Mouse (Mus musculus): ENCODE measurements around the gene Thrb. TPM values are rescaled to one million over a fixed set of nuclear protein-coding genes. Genes with fewer than 3 reads are reported as not detected.

Gene Thrb
- polyA plus RNA-seq, 1 experiment from 2014 or later = 5.3 TPM

DNA sequence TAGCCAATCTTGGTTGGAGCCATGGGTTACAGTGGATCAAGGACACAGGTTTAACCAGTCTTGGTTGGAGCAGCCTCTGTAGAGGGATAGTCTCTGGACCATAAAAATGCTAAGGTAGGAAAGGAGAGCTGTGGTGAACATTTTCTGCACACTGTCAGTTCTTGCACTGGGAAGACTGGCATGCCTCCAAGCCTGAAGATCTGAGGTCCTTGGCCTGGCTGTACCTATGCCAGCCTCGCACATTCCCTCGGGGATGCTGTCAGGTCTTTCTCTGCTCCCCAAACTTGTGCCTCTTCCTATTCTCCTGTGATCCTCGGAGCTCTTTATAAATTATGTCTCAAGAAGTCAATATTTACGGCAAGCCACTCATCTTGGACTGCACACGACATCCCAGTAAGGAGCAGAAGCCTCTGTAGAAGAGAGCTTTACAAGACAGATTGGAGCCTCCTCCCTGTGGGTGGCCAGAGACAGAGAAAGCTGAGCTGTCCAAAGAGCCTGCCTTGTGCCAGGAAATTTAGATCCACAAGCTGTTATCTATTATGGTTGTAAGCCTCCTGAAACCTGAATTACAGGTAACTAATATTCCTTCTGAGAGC is 199.8 kb downstream of the Thrb start:
- Histone ChIP-seq H3K27me3 (replicated peaks) (no peaks in the 10 kb centered on the region), H3K4me3 (replicated peaks) (no peak overlapping the region), H3K27ac (no peak overlapping the region), H3K4me1 (replicated peaks) (no peaks in the 10 kb centered on the region), H3K9ac (no peak overlapping the region), H3K9me3 (no peaks in the 10 kb centered on the region), H3K4me2 (replicated peaks) (no peak overlapping the region), H3K36me3 (no peaks in the 10 kb centered on the region)
- WGBS = 48% methylated on average over 5 of the region's 5 CpGs
- ATAC-seq = no peak

DNA sequence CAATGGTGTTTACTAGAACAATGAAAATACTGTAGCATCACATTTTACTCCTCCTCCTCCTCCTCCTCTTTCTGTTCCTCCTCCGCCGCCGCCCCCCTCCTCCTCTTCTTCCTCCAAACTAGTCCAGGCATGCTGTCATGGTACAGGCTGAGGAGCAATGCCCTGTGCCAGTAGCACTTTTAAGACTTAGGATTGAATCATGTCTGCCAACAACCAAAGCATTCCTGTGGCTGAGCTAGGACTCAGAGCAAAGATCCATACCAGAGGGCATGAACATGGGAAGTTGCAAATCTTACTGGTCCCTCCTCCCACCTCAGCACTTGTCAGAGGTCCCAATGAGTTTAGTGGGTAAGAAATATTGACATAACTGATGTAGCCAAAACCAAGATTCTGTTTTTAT is 202.6 kb downstream of the Thrb start:
- Histone ChIP-seq H3K27ac (no peak overlapping the region), H3K4me1 (replicated peaks) (no peaks in the 10 kb centered on the region), H3K4me2 (replicated peaks) (no peak overlapping the region), H3K27me3 (replicated peaks) (no peaks in the 10 kb centered on the region), H3K9ac (no peak overlapping the region), H3K4me3 (replicated peaks) (no peak overlapping the region), H3K9me3 (no peaks in the 10 kb centered on the region), H3K36me3 (no peaks in the 10 kb centered on the region)
- ATAC-seq = no peak
- WGBS = 94% methylated on average over 3 of the region's 3 CpGs

DNA sequence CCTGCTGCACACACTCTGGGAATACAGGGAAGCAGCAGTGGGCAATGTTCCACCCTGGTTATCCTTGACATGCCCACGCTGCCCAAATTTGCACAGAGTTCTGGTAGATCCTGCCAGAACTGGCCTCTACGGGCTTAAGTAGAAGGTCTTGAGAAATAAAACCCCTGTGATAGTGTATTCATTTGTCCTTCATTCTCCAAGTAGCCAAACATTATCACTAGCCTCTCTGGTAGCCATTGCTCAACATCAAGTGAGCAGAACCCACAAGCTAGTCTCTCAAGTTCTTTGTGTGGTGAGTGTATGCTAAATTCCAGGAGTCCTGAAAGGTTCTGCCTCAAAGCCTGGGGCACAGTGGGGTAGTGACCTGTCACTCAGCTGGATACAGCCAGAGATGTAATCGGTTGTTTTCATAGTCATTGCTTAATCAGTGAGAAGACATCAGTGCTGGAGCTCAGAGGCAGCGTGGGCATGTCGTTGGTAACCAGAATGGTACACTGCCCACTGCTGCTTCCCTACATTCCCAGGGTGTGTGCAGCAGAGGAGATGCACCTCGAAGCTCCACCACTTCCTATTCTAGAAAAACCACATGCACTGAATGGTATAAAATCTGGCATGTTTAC is 203.8 kb downstream of the Thrb start:
- ATAC-seq = no peak
- H3K27me3 ChIP-seq (replicated peaks) = no peaks in the 10 kb centered on the region
- no peak overlapping the region for H3K4me2 ChIP-seq (replicated peaks)
- no peak overlapping the region for H3K4me3 ChIP-seq (replicated peaks)
- 73% methylated on average over 6 of the region's 6 CpGs for WGBS
- no peak overlapping the region for H3K9ac ChIP-seq
- no peaks in the 10 kb centered on the region for H3K9me3 ChIP-seq
- no peaks in the 10 kb centered on the region for H3K4me1 ChIP-seq (replicated peaks)
- H3K27ac ChIP-seq = no peak overlapping the region
- H3K36me3 ChIP-seq = no peaks in the 10 kb centered on the region

DNA sequence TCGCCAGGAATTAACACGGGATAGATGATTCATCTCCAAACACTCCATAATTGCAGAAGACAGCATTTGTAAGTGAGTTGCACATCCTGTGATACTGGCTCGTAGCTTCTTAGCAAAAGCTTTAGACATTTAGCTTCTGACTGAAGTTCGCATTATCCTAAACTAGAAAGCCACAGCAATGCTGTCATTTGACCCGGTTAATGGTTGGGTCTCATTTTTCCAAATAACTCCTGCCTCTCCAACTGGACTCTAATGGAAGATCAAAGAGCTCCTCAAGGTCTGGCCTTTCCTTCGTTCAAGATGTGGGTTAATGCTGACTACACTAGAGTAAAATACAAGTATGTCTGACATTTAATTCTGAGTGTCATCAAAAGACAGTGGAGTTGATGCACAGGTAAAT is 208.3 kb downstream of the Thrb start:
- H3K27ac ChIP-seq = no peak overlapping the region
- no peak overlapping the region for H3K9ac ChIP-seq
- 79% methylated on average over 6 of the region's 6 CpGs for WGBS
- no peak overlapping the region for H3K4me3 ChIP-seq (replicated peaks)
- no peaks in the 10 kb centered on the region for H3K36me3 ChIP-seq
- H3K4me1 ChIP-seq (replicated peaks) = no peaks in the 10 kb centered on the region
- H3K4me2 ChIP-seq (replicated peaks) = no peak overlapping the region
- no peak for ATAC-seq
- no peaks in the 10 kb centered on the region for H3K27me3 ChIP-seq (replicated peaks)
- H3K9me3 ChIP-seq = no peaks in the 10 kb centered on the region

DNA sequence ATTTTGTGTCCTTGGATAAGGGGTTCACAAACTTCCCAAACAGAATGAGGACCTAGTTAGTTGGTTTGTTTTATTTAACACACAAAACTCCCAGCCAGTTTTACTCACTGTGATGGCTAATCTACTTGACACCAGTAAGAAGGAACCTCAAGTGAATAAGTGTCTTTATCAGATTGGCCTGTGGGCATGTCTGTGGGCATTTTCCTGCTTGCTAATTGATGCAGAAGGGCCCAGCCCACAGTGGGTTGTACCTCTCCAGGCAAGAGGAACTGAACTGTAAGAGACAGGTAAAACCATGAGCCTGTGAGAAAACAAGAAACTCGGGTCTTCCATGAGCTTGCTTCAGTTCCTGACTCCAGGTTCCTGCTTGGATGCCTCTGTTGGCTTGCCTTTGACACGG is 215.9 kb downstream of the Thrb start:
- no peak overlapping the region for H3K4me2 ChIP-seq (replicated peaks)
- ATAC-seq = no peak
- H3K27ac ChIP-seq = no peak overlapping the region
- no peaks in the 10 kb centered on the region for H3K9me3 ChIP-seq
- no peaks in the 10 kb centered on the region for H3K36me3 ChIP-seq
- WGBS = 64% methylated on average over 2 of the region's 2 CpGs
- no peaks in the 10 kb centered on the region for H3K4me1 ChIP-seq (replicated peaks)
- no peak overlapping the region for H3K9ac ChIP-seq
- no peak overlapping the region for H3K4me3 ChIP-seq (replicated peaks)
- no peaks in the 10 kb centered on the region for H3K27me3 ChIP-seq (replicated peaks)

DNA sequence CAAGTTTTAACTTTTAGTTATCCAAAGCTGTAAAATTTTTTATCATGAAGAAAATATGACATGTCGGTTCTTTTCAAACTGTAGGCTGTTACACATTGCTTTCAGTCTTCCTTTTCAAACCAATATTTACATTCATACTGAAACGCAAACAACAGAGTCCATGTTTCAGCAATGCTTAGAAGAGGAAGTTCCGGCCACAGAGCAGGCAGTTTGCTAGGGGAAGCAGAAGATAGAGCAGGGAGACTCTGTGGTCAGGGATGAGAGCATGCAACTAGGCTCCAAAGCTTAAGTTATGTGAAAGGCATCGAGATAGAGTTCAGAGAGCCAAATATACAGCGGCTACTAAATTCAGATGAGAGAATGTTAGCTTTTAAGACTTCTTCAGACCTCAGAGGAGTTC is 219.4 kb downstream of the Thrb start:
- WGBS = 79% methylated on average over 5 of the region's 5 CpGs
- no peak overlapping the region for H3K4me3 ChIP-seq (replicated peaks)
- no peaks in the 10 kb centered on the region for H3K36me3 ChIP-seq
- H3K27ac ChIP-seq = no peak overlapping the region
- H3K9me3 ChIP-seq = no peaks in the 10 kb centered on the region
- no peak overlapping the region for H3K9ac ChIP-seq
- H3K4me2 ChIP-seq (replicated peaks) = no peak overlapping the region
- no peaks in the 10 kb centered on the region for H3K27me3 ChIP-seq (replicated peaks)
- no peaks in the 10 kb centered on the region for H3K4me1 ChIP-seq (replicated peaks)
- ATAC-seq = no peak

DNA sequence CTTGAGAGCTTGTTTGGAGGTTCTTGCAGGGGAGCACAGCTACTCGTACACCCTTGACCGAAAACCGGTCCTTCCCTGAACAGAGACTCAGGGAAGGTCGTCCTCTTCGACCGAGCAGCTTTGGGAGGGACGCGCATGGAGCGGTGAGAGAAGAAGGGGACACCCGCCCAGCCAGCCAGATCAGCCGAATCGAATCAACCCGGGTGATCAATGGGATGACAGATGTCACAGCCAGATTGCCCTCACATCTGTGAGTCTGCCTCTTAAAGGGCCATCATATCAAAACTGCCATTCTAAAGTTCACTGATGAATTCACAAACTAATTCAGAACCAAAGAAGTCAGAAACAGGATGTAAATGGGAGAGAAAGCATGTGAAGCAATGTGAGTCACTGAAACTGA is 224.8 kb downstream of the Thrb start:
- ATAC-seq = no peak
- 84% methylated on average over 13 of the region's 13 CpGs for WGBS
- Histone ChIP-seq H3K27me3 (replicated peaks) (no peaks in the 10 kb centered on the region), H3K9ac (no peak overlapping the region), H3K4me2 (replicated peaks) (no peak overlapping the region), H3K9me3 (no peaks in the 10 kb centered on the region), H3K4me1 (replicated peaks) (no peaks in the 10 kb centered on the region), H3K36me3 (no peaks in the 10 kb centered on the region), H3K27ac (no peak overlapping the region), H3K4me3 (replicated peaks) (no peak overlapping the region)

DNA sequence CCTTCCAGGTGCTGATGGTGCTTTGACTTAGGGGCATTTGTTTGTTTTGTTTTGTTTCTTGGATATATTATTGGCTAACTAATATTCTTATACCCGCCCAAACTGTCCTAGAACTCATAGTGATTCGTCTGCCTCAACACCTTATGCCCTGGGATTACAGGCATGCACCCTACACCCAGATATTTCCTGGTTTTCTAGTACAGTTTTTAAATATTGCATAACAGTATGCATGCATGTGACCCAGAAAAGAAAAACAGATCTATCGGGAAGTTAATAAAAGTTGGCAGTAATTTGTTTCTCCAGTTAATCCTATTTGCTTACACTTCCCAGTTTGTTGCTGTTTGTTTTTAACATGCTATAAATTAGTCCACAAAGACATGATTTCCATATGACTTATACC is 225.3 kb downstream of the Thrb start:
- H3K36me3 ChIP-seq = no peaks in the 10 kb centered on the region
- no peak overlapping the region for H3K4me2 ChIP-seq (replicated peaks)
- H3K4me3 ChIP-seq (replicated peaks) = no peak overlapping the region
- no peaks in the 10 kb centered on the region for H3K27me3 ChIP-seq (replicated peaks)
- H3K27ac ChIP-seq = no peak overlapping the region
- H3K4me1 ChIP-seq (replicated peaks) = no peaks in the 10 kb centered on the region
- 87% methylated on average over 3 of the region's 3 CpGs for WGBS
- ATAC-seq = no peak
- no peaks in the 10 kb centered on the region for H3K9me3 ChIP-seq
- H3K9ac ChIP-seq = no peak overlapping the region

DNA sequence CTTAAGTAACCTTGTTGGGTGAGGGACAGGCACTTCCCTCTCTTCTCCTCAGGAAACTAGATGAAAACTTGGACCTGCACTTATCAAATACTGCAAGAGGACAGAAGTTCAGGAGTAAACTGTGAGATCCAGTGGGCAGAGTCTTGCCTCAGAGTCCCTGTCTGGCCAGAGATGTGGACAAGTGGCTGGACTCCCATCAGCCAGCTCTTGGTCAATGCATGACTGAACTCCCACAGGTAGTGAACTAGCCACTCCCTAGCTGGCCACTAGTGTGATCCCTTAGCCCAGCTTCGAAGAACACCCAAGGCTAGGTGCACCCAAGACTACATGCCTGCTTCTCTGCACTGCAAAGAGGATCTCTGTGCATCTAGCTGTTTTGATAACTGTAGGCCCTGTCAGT is 234.7 kb downstream of the Thrb start:
- no peak overlapping the region for H3K4me3 ChIP-seq (replicated peaks)
- H3K27ac ChIP-seq = no peak overlapping the region
- WGBS = 81% methylated on average over 1 of the region's 1 CpGs

DNA sequence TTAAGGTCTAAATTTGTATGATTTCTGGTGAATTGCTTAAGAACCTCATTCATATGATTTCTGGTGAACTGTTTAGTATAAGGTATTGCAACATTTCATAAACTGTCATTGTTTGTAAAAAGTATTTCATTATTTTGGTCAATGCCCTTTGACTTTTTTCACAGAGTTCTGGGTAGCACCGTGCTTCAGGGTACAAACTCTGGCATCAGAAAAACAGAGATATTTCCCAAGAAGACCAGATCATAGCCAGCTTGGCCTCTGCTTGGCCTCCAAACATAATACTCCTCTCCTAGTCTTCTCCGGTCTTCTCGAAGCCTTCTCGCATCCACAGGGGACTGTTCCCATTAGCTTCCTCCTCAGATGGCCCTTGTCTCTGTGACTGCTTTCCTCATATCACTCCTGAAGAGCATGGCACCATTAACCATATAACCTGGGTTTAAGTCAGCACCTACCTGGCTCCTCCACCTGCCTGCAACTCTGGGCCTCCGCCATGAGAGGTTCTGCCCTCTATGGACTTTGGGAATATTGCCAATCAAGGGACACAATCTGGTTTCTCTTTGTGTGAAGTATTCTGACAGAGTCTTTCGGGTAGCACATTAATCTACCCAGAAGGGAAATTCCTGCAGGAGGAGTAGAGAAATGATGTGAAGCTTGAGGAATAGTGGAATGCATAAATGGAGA is 239.8 kb downstream of the Thrb start:
- WGBS = 93% methylated on average over 6 of the region's 6 CpGs
- Histone ChIP-seq H3K27me3 (replicated peaks) (no peaks in the 10 kb centered on the region), H3K36me3 (no peaks in the 10 kb centered on the region), H3K9ac (no peak overlapping the region), H3K4me3 (replicated peaks) (no peak overlapping the region), H3K4me2 (replicated peaks) (no peak overlapping the region), H3K4me1 (replicated peaks) (no peaks in the 10 kb centered on the region), H3K9me3 (no peaks in the 10 kb centered on the region), H3K27ac (no peak overlapping the region)
- ATAC-seq = no peak

More for the DNA sequence above, 234.7 kb downstream of the Thrb start:
- no peak overlapping the region for H3K4me2 ChIP-seq (replicated peaks)
- no peak overlapping the region for H3K9ac ChIP-seq
- H3K27me3 ChIP-seq (replicated peaks) = no peaks in the 10 kb centered on the region
- no peaks in the 10 kb centered on the region for H3K36me3 ChIP-seq
- ATAC-seq = no peak
- no peaks in the 10 kb centered on the region for H3K9me3 ChIP-seq
- H3K4me1 ChIP-seq (replicated peaks) = no peaks in the 10 kb centered on the region

DNA sequence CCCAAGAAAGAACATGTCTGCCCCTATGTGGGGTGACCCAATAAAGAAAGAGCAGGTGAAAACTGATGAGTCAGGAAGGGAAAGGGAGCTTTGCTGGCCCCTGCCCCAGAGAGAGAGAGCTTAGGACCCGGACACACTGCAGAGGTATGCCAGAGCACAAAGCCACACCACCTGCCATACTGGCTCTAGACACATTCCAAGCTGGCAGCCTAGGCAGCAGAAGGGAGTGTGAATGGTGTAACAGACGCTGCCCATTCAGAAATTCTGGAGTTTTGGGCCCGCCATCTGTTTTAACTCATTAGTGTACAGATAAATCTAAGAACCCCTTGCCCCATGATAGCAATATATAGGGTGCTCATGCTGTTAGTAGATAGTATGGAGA is 240.3 kb downstream of the Thrb start:
- WGBS = 73% methylated on average over 3 of the region's 3 CpGs
- H3K27ac ChIP-seq = no peak overlapping the region

DNA sequence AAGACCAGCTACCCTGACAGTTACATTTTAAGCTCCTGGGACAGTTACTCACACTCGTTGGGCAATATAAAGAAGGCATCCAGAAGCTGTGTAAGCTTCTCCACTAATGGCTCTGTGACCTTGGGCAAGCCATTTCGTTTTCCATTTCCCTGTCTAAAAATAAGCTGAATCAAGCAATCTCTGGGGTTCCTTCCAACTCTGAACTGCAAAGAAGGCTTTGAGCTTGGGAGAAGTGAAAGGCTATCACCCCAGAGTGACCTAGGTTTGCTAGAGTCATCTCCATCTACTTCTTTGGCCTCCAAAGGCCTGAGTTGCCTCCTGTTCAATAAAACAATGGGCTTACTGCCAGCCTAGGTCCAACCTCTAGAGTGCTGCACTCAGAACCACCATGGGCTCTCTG is 242.4 kb downstream of the Thrb start:
- ATAC-seq = no peak
- Histone ChIP-seq H3K27me3 (replicated peaks) (no peaks in the 10 kb centered on the region), H3K4me3 (replicated peaks) (no peak overlapping the region), H3K36me3 (no peaks in the 10 kb centered on the region), H3K9ac (no peak overlapping the region), H3K4me2 (replicated peaks) (no peak overlapping the region), H3K4me1 (replicated peaks) (no peaks in the 10 kb centered on the region), H3K9me3 (no peaks in the 10 kb centered on the region), H3K27ac (no peak overlapping the region)
- WGBS = 62% methylated on average over 2 of the region's 2 CpGs

More for the DNA sequence above, 240.3 kb downstream of the Thrb start:
- H3K4me1 ChIP-seq (replicated peaks) = no peaks in the 10 kb centered on the region
- ATAC-seq = no peak
- no peaks in the 10 kb centered on the region for H3K36me3 ChIP-seq
- no peak overlapping the region for H3K4me2 ChIP-seq (replicated peaks)
- no peak overlapping the region for H3K9ac ChIP-seq
- no peaks in the 10 kb centered on the region for H3K9me3 ChIP-seq
- no peaks in the 10 kb centered on the region for H3K27me3 ChIP-seq (replicated peaks)
- no peak overlapping the region for H3K4me3 ChIP-seq (replicated peaks)

DNA sequence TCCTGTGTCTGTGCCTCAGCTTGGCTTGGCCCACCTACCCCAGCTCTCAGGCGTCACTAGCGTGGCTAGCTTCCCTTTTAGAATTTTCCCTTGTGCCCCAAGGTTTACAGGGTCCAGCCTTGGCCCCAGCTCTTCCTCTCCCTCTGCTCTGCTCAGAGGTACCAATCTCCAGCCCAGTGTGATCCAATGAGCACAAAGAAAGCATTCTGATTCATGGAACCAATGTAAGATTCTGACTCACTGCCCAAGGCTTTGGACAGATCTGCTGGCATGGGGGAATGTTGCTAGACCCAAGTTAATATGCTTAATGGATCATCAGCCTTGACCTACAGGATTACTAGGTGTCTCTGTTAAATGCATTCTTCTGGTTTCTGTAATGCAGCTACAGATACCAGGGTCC is 243.1 kb downstream of the Thrb start:
- 65% methylated on average over 2 of the region's 2 CpGs for WGBS
- Histone ChIP-seq H3K9ac (no peak overlapping the region), H3K4me2 (replicated peaks) (no peak overlapping the region), H3K4me3 (replicated peaks) (no peak overlapping the region), H3K9me3 (no peaks in the 10 kb centered on the region), H3K36me3 (no peaks in the 10 kb centered on the region), H3K4me1 (replicated peaks) (no peaks in the 10 kb centered on the region), H3K27ac (no peak overlapping the region), H3K27me3 (replicated peaks) (no peaks in the 10 kb centered on the region)
- no peak for ATAC-seq

Data from intestine, embryonic 15.5 days (tissue).